Mouse (Mus musculus) spleen, adult 18-20 months (tissue): ENCODE measurements around the gene Gm11060.

Experiments used
- DNase-seq, 2 experiments: peaks; one replicate each; pipeline ENCODE4 v3.0.0; 2022; ENCODE audit warnings: mixed read lengths in 2 of 2

Gm11060 gene

DNA sequence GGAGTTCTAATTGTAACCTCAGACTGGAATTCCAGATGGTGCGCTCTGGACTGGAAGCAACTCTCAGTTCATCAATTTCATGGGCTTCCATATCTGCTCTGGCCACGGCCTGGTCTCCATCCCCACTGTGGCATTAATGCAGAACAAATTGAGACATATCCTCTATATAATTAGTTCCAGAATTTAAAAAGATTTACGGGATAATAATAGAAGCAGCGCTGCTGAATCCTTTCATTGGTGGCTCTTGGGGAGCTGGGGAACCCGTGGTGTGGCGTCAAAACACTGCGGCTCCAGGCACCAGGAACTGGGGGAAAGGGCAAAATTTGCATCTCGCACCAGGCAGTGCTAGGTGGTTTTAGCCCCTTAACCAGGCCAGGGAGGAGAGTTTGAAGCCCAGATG lies 30.4 kb downstream of the Gm11060 start:
- DNase-seq = no peak

DNA sequence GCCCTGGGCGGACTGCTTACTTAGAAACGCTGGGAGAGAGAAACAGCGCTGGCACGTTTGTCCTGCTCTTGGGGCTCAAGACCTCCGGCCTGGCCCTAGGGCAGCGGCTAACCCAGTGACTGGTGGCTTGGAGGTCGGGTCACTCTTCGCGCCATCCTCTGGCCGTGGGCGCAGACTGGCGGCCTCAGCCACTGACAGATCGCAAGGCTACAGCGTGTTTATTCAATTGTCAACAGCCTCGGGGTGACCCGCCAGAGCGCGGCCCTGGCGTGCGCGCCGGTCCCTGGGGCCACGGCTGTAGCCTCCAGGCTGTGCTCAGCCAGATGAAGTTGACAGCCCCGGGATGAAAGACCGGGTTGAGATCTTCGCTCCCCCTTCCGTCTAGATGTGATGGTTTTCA lies 31.1 kb downstream of the Gm11060 start:
- no peak for DNase-seq

DNA sequence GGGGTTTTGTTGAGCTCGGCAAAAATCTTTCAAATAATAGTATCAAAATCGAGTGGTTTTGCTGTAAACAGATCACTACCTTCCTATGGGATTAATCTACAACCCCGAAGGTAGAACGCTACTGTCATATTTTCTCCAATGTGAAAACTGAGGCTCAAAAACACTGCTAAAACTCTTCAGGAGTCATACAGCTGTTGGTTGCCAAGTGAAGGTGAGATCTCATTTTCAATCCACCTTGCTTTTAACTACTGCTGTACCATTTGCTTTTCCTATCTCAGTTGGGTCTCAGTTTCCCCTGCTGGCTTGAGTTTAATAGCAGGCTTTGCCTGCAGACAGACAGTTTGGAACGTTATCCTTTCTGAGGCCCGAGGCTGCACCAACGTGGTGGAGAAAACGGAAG lies 31.6 kb downstream of the Gm11060 start:
- DNase-seq = no peak

DNA sequence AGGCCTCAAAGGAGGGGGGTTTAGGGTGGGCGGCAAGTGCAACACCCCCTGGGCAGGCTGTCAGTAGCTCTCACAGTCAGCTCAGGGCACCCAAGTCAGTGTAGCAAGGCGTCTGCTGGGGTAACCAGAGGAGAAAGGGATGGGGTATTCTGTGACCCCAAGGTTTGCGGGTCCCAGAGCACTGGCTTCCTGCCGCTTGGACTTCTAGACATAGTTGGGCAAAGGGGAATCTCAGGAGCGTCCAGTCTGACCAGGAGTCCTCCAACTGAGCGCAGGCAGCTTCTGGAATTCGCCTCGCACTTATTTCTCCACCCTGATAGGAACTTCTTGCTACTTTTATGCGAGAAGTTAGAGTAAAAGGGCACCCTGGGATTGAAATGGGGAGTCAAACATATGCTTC lies 32.1 kb downstream of the Gm11060 start:
- DNase-seq = no peak

GRCm38 (mm10) chr2:105124391-105124790 lies 32.6 kb downstream of the Gm11060 start:
- no peak for DNase-seq

DNA sequence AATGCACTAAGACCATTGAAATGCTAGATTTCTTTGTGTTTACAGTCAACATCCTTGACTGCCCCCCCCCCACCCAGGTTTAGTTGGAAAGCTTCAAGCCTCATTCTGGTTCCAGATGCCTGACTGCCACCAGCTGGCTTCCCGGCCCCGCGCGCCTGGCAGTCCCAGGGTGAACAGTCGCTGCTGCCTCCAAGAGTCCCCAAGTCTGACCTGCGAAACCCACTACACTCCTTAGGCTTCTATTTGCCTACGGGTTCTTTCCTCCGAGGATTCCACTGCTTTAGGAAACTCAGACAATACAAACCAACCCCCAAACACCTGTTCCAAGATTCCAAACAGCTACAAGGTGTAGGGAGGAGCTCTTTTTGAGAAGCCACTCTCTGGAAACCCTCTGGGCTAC lies 33.4 kb downstream of the Gm11060 start:
- DNase-seq = no peak

DNA sequence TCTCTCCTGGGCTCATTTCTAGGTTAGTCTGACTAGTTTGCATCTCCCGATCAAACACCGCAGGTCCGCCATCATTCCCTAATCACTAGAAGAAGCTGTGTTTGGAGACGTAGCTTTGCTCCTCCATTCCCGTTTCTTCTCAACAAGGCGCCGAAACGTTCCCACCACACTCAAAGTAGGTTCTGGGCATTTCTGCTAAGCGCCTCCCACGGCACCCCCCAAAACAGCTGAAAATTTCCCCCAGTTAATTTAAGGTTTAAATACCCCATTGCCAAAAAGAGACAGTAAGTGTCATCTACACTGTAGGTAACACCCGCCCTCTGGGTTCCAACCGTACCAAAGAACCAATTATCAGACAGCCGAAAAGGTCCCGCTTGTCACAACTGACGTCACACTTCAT lies 33.8 kb downstream of the Gm11060 start:
- DNase-seq = no peak

GRCm38 (mm10) chr2:105126279-105126678 lies 34.5 kb downstream of the Gm11060 start, which contains the start of gene Wt1:
TSS of gene Wt1 (plus strand) at chr2:105126529.
- peak in 1 of 2 experiments; percentile 22 for DNase-seq

GRCm38 (mm10) chr2:105126691-105127530 lies 35.1 kb downstream of the Gm11060 start:
- no peak for DNase-seq

DNA sequence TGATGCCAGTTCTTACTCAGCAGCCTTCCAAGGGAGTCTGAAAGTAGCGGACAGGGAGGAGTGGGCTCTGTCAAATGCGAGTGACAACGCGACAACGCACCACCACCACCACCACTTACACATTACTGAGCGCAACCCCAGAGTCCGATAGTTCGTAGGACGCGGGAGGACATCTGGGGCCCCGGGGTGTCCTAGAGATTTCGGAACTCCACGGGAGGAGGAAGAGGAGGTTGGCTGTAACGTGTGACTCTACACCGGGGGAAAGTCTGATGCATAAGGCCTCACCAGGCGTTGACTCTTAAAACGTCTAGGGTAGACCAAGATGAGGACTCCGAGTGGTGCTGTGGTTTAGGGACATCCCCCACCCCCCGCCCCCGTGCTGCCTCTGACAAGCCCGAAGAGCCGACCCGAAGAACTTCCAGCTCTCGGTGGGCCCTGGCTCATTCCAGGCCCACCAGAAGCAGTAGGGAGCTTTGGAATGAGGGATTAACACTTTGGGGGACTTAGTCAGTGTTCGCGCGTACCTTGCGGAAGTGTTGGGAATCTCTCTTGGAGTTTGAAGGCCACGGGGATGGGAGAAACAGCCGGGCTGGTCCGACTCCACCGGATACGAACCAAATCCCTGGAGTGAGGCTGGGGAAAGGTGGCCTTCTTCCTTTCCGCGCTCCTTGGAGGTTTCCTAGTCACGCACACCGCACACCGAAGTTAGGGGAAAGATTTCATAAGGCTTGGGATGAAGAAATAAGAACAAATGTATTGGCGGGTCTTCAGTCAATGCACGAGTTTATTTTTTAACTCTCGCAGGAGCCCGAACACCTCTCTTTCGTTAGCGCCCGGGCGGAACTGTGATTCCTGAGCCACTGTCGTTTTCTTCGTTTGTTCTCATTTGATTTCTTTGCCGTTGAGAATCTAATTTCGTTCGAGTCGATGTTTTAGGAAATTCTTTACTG lies 36.0 kb downstream of the Gm11060 start:
- no peak for DNase-seq

DNA sequence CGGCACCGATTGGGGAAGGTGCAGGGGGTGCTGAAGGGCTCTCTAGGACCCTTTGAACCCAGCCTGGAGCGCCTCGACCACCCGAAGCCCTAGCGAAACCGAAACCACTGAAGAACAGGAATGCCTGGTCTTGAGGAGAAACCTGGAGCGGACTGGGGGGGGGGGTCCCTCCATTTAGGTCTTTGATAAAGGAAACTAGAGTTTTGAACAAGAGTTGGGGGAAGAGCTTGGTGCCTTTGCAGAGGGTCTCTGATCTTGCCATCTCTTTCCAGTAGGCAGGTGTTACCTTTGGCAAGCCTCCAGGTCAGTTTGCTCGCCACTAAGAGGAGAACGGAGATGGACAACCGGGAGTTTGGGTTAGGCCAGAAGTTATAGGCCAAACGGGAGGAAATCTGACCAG lies 36.7 kb downstream of the Gm11060 start:
- DNase-seq = no peak

DNA sequence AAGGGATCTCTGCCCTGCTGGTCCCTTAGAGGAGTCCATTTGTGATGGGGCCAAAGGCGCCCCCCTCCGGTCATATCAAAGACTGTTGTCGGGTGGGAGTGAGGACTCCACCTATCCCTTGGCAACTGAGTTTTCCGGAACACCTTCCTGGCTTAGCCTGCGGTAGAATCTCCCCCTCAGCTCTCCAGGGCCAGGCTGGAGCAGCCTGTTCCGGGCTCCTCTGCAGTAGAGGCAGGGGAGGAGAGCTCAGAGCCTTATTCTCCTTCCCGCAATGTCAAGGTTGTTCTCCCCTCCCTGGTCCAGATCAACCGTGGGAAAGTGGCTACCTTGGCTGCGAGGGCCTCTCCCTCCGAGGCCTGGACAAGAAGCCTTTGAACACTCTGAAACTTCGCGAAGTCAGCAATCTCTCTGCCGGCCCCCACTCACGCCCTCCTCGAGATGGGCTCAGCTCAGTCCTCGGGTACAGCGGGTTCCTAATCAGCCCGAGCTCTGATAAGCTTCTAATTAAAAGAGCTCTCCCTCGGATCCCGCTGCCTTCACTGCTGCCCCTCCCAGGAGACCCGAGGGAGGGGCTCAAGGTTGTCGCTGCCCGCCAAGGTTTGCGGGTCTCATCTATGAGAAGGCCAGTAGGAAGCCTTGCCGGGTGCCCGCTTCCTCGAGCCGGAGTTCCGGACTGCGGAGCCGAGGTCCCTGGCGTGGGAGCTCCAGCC lies 38.7 kb downstream of the Gm11060 start:
- DNase-seq = no peak

DNA sequence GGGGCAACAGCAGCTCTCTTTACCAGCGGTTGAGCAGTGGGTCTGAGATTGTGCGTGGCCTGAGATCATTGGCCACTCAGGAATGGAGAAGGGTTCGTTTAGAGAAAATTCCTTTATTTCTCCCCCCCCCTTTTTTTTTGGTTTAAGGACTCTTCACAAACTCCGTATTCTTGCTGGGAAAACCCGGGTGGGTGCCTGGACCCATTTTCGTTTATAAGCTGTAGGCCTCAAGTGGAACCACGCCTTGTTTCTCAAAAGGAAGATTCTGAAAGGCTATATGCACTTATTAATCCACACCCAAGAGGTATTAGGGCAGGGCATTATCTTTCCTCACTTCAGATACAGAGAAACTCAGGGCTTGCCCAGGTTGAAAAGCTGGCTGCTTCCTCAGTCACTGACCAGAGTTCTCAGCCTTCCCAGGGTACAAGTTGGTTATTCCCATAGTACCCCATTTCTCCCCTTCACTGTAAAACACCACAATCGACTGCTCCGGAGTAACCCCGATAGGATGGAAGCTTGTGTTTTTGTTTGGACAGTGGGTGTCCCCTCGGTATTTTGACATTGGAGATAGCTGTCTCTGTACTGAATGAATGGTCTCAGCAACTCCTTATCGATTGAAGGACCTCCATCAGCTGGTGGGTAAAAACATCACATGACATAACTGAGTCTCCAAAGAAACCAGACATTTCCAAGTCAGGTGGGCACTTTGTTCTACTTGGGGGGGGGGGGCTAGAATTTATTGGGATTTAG lies 39.4 kb downstream of the Gm11060 start:
- no peak for DNase-seq

GRCm38 (mm10) chr2:105131811-105132100 lies 39.9 kb downstream of the Gm11060 start:
- DNase-seq = no peak

DNA sequence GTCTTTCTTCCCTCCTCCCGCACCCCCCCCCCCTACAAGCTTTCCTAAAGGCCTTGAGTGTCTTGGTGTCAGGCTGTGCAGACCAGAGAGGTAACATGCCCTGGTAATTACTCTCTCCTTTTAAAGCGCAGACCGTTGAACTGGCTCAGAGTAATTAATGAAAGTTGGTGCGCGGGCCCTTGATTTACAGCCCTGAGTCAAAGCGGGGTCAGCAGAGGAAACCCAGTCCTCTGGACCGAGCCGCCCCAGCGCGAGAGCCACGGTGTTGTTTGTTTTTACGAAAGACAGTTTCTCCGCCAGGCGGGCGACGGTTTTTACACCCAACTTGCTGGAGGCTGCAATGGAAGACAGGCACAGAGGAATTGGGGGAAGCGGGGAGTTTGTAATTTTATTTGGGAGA lies 40.5 kb downstream of the Gm11060 start:
- DNase-seq = no peak

DNA sequence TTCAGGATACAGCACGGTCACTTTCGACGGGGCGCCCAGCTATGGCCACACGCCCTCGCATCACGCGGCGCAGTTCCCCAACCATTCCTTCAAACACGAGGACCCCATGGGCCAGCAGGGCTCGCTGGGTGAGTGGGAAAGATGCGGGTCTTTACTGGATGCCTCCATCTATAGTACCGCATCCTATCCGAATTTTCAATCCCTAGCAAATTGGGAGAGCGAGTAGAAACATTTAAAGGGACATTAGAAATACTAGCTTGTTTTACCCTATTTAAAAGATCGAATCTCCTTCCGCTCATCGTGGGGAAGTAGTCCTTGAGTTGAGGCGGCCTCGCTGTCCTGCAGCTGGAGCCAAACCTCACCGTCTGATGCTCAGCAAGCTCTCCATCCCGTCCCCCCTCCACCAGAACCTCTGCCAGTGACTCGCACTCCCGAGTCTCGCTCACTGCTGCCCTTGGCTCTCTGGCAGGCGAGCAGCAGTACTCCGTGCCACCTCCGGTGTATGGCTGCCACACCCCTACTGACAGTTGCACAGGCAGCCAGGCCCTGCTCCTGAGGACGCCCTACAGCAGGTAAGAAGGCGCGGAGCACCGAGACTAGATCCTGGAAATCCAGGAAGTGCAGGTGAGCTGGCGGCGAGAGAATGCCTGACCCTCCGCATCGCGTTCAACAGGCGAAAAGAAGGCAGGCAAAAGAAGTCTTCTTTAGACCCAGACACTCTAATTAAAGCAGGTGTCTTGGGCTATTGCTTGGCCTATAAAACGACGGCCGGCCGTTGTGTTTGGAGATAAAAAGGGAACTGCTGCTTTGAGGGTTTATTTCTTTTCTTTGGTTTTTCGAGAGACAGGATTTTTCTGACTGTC lies 41.3 kb downstream of the Gm11060 start:
- no peak for DNase-seq

- DNase-seq = no peak
These were observed 42.5 kb downstream of the Gm11060 start for GRCm38 (mm10) chr2:105134296-105134695.

DNA sequence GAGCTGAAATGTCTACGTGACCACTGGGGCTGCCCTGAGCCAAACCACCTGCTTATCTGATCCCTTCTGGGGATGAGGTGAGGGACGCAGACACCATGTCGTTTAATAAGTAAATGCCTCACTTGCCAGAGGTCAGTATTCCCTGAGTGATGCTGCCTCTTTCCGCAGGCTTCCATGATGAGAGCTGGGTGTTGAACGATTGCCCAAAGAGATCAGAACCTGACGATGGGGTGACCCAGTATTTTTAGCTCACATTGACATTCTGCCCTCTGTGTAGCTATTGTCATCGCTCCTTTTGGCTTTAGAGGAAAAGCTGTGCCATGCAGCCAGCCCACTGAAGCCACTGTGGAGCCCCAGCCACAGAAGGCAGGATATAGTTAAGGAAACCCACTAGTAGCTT lies 47.7 kb downstream of the Gm11060 start:
- no peak for DNase-seq

GRCm38 (mm10) chr2:105141371-105141770 lies 49.6 kb downstream of the Gm11060 start:
- DNase-seq = no peak
